Mouse (Mus musculus) adrenal gland, postnatal 4 days (tissue): ENCODE results near the gene D3Ertd751e. TPM values are rescaled to one million over a fixed set of nuclear protein-coding genes. Genes with fewer than 3 reads are reported as not detected.

Experiments
- DNase-seq, 2 experiments: peaks; one replicate each; pipeline ENCODE4 v3.0.0; 2021 to 2022; ENCODE audit warnings: low spot score in 2 of 2, mixed read lengths in 2 of 2
- long read RNA-seq, 2 experiments: library from polyadenylated mRNA; stranded (forward); transcript quantifications; one replicate each; pipeline ENCODE4 v2.0.0; 2021
- total RNA-seq, 2 experiments: library from RNA; stranded (reverse); gene quantifications; 2 replicates each; pipeline ENCODE4 v1.2.3; 2021

Gene D3Ertd751e
- 10 to 100 TPM; 17.6 to 19.2 TPM for total RNA-seq
- long read RNA-seq, experiment 1, partial matches to known transcripts, result 1 of 9 reads
- long read RNA-seq, experiment 1, other reads (novel, unspliced or antisense), result 7 of 9 reads
- long read RNA-seq, experiment 2, partial matches to known transcripts, result 5 of 15 reads
- long read RNA-seq, experiment 2, other reads (novel, unspliced or antisense), result 5 of 15 reads

DNA sequence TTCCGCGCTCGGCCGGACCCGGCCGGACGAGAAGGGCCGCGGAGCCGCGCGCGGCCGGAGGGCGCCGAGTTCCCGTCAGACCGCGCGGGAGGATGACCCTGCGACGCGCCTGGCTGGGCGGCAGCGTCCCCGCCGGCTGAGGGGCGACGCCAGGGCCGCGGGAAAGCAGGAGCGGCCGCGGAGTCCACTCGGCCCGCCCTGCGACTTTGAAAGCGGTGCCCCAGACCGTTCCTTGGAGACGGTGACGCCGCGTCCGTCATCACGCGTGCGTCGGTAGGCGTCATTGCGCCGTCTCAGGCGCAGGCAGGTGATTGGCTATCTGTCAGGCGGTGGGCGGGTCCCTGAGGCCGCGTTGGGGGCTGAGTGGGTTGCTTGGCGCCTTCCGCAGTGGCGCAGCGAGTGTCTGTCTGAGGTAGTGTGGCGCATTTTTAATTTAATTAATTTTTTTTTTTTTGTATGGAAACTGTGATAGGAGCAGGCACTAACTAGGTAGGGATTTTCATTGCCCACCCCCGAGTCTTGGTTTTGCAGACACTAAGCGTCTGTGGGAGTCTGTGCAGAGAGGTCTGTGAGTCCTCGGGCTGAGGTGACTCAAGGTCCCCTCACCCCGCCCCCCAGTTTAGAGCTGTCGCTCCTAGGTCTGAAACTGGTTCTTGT is at the start of gene D3Ertd751e, which contains the start of gene Sclt1:
Gene D3Ertd751e, plus strand, starts transcription at position 334 of the 657 bp plus-strand sequence.
Gene Sclt1, minus strand, starts transcription at position 237 of the 657 bp plus-strand sequence.
- peak; percentile 90 to 92 for DNase-seq

DNA sequence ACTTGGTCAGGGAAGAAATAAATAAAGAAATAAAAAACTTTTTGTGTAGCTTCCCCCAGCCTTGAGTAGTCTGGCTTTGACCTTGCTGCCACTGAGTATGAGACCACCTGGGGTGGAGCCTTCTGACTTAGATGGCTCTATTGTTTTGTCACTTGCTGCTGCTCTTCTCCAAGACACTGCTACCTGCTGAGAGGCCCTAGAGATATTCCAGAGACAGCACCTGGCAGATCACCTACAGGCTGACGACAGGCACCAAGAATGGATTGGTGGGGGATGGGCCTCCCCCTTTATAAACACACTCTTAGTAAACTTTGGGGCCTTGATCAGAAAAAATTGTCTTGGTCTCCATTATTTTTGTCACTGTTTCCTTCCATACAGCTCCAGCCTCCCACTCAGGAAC is 46.7 kb upstream of the D3Ertd751e start:
- no peak for DNase-seq

DNA sequence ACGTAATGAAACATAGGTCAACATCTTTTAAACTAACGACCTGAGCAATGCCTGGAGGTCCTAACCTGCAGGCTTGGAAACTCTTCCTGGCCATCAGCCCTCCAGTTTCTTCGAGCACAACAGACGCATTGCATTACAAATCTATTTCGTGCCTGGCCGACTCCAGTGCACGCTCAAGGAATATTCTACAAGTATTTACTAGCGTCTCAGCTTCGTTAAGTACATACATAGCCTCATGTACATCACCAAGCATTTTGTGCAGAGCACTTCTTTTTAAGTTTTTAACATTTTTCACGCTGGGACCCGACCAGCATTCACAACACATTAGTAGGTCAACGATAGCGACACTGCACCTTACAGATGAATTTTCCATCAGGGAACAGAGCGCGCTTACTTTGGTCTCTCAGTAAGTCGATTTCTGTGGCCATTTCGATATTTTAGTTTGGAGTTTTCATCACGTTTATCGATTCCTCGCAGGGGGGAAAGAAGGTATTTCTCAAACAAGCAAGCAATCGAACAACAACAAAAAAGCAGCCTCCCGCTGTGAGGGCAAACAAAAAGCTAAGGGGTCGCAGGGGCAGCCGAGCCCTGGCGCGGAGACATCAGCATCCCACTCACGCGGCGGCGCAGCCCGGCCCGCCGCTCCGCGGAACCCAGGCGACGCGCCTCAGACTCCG is 672 bp upstream of the D3Ertd751e start:
- DNase-seq, result no peak

DNA sequence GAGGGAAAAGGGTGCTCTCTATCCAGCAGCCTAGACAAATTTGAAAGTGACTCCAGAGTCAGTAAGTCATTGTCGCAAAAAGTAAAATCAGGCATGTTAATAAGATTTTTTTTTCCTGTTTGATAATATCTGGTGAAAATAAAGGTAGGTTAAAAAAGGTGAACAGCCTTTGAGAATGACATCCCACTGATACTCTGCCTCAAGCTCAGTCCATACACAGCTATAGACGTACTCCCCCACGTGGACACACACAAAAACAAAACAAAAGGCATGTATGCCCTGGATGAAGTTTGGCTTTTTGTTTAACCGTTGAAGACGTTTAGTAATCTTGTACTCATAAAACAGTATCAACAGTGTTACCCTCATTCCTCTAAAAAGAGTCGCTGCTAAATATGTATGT is 1.0 kb downstream of the D3Ertd751e start:
- DNase-seq, result no peak

DNA sequence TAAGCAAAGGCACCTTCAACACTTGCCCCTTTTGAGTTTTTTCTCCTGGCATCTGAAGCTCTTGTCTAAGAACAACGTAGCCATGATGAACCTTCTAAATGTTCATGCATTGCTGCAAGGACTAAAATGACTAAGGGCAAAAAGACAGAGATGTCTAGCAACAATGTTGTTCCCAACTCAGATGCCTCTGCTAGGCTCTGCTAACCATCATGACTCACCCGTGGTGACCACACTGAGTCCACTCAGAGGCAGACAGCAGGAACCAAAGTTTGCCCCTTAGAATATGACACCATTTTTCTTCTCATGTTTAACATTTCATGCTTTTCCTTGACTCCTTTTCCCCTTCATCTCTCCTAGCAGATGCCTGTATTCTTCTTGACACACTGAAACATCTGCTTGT is 12.1 kb downstream of the D3Ertd751e start:
- DNase-seq, result no peak

DNA sequence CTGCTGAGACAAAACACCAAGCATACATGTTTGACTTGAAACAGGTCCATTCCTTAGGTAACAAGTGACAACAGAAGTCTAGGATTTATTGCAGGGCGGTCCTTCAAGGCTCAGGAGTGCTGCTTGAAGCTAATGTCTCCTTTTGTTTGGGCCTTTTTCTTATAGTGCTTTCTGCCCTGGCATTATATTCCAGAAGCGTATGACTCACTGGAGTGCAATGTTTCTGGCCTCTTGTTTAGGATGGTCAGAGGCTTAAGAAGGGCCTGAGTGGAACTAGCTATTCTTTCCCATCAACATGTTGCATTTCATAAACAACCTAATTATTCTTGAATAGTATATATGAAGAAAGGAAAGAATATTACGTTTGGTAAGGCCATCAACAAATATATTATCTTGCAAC is 19.7 kb downstream of the D3Ertd751e start:
- DNase-seq, result no peak

DNA sequence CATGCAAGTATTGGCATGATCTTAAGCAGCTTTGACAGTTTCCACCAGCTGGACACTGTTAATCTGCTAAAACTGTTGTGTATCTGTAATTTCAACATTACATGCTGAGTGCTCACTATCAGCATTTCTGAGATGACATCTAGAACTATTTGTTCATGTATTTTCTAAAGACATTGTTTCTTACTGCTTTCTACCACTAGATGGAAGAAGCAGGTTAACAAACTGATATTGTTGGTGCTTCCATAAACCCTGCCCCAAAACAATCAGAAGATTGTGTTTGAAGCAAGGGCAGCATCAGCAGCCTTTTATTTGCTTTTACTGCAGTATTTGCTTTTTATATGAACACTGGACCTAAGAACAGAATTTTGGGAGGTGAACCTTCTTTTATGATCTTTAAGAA is 70.0 kb downstream of the D3Ertd751e start:
- DNase-seq, result no peak

Other genes starting within 250 kb of the D3Ertd751e start
- gene Jade1, start 186.9 kb upstream of the D3Ertd751e start, total RNA-seq, result 10 to 100 TPM; 57.5 to 59.7 TPM
- 10 to 100 TPM; 18.7 to 19.2 TPM for gene Sclt1, start 97 bp upstream of the D3Ertd751e start, total RNA-seq